Mouse (Mus musculus) bone marrow, adult 2 months (tissue): ENCODE measurements around the gene Entpd6.

Experiments used
- CTCF ChIP-seq: fragments of 200-500 bp; IDR thresholded peaks from 2 replicates; pipeline ENCODE4 v1.5.1; 2011; ENCODE audit warnings: low read length, control low read depth; ENCODE audit not compliant: control insufficient read depth, insufficient read depth
- POLR2A ChIP-seq: fragments of 200-500 bp; IDR thresholded peaks from 2 replicates; pipeline ENCODE4 v1.6.1; 2011; ENCODE audit warnings: low read depth, mild to moderate bottlenecking, control low read depth, low read length, borderline replicate concordance; ENCODE audit not compliant: control insufficient read depth

- TF ChIP-seq CTCF, result no peak
- no peak for TF ChIP-seq POLR2A
Measured at GRCm38 (mm10) chr2:150782801-150783200, 34.0 kb downstream of the Entpd6 start.
